10 mouse cellular contexts compared by ENCODE assay signal in the genomic region with DNA sequence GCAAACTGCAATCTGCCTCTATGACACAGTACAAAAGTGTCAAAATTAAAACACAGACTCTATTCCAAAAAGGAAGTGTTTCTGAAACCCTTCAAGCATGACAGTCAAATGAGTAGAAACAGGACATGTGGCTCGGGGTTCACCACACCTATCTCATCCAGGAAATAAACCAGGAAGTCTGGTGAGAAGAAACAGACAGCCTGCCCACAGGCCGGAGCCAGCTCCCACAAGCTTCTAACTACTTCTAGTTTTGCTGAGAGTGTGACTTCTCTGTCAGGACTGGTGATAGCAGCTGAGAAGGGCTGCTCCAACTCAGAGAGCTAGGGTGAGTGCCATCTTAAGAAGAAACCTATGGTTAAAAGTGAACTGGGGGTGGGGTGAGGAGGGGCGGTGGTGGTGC. TPM values are rescaled to one million over a fixed set of nuclear protein-coding genes. Genes with fewer than 3 reads are reported as not detected.
DNase-seq lines count a peak whose midpoint lies in the region; ATAC-seq lines count a peak whose summit lies in the region.
"Had no signal": no experiment of that assay in that cellular context is flagged by ENCODE, and none has a peak within 500 bp of the region (broad histone marks: within the 10 kb centered on the region; RNA-seq: fewer than 3 reads in every experiment).

No protein-coding gene starts in this region.

- H3K9me3 ChIP-seq in intestine, embryonic 15.5 days: no peaks in the 10 kb centered on the region
- H3K9me3 ChIP-seq in hindbrain, embryonic 10.5 days: no peaks in the 10 kb centered on the region

- H3K36me3 ChIP-seq in intestine, embryonic 15.5 days: 0 out of 2 replicates have a peak, but pooled peaks cover 2% of the 10 kb centered on the region
- H3K36me3 ChIP-seq in hindbrain, embryonic 10.5 days: peaks cover 25% of the 10 kb centered on the region

- no peaks in the 10 kb centered on the region for H3K27me3 ChIP-seq in intestine, embryonic 15.5 days (replicated peaks)
- no peaks in the 10 kb centered on the region for H3K27me3 ChIP-seq in hindbrain, embryonic 10.5 days (ENCODE audit: insufficient read depth, poor library complexity, severe bottlenecking)

- 0 out of 2 replicates have a peak, but pooled peaks have one; percentile 24 for ATAC-seq in intestine, embryonic 15.5 days
- ATAC-seq: forebrain, embryonic 14.5 days; hindbrain, postnatal 0 days had no signal

- H3K4me2 ChIP-seq in intestine, embryonic 15.5 days (replicated peaks): no peak overlapping the region

- no peak overlapping the region for H3K27ac ChIP-seq in intestine, embryonic 15.5 days
- no peak overlapping the region for H3K27ac ChIP-seq in hindbrain, embryonic 10.5 days
- H3K27ac ChIP-seq: hindbrain, postnatal 0 days had no signal

- H3K4me3 ChIP-seq in intestine, embryonic 15.5 days (replicated peaks): no peak overlapping the region
- H3K4me3 ChIP-seq in hindbrain, embryonic 10.5 days: no peak overlapping the region

- no peak overlapping the region for H3K9ac ChIP-seq in intestine, embryonic 15.5 days

- 36% methylated on average over 3 of the region's 3 CpGs for WGBS in intestine, embryonic 15.5 days
- 89% methylated on average over 3 of the region's 3 CpGs for WGBS in hindbrain, embryonic 10.5 days

- intact Hi-C loops in heart, postnatal 14 days (cut with DNase I): no loop called here

- 0 out of 2 replicates have a peak, but pooled peaks cover 5% of the 10 kb centered on the region for H3K4me1 ChIP-seq in intestine, embryonic 15.5 days (replicated peaks)
- H3K4me1 ChIP-seq in hindbrain, embryonic 10.5 days (replicated peaks): no peaks in the 10 kb centered on the region

- peak; percentile 93 for DNase-seq in heart, adult 11 months
- no peak for DNase-seq in heart, postnatal 14 days
- DNase-seq in A20 (ENCODE audit: low read depth, low spot score) (peak; percentile 71), MN1 (ENCODE audit: low spot score) (no peak)
- DNase-seq in monocyte, adult 2 months (ENCODE audit: low read depth in 1 of 2, low spot score in 2 of 2): peak; percentile 20 to 33
- DNase-seq in hindbrain, embryonic 10.5 days (ENCODE audit: low spot score): no peak
- no peak for DNase-seq in urinary bladder, adult 2 months (ENCODE audit: low spot score)

RNA-seq across cellular contexts. Expression of a gene that starts 14.4 kb away (rescaled TPM):
- 10 to 100 TPM; 15.1 to 17.1 TPM for total RNA-seq in heart, postnatal 14 days (2021)
- 78.4 and 88.6 TPM in 2 replicates for polyA plus RNA-seq in intestine, embryonic 15.5 days (2015; fragmentation: Nextera tagmentation; extraction: Ambion mirVana)
- 22.2 and 29.7 TPM in 2 replicates for polyA plus RNA-seq in hindbrain, embryonic 10.5 days (2016; fragmentation: Nextera tagmentation; extraction: Ambion mirVana)
- polyA plus RNA-seq in urinary bladder, adult 2 months (2012; rRNA removed): 16.5 and 22.0 TPM in 2 replicates

RNA-seq across cellular contexts. Expression of a gene that starts 38.7 kb away (rescaled TPM):
- total RNA-seq in heart, postnatal 14 days (2021): under 1 TPM in 1 of 2 experiments, not detected in 1; 0.61 TPM
- polyA plus RNA-seq in intestine, embryonic 15.5 days (2015; fragmentation: Nextera tagmentation; extraction: Ambion mirVana): 0.28 and 0.76 TPM in 2 replicates
- 0.05 and 0.85 TPM in 2 replicates for polyA plus RNA-seq in hindbrain, embryonic 10.5 days (2016; fragmentation: Nextera tagmentation; extraction: Ambion mirVana)
- 0.06 and 0.12 TPM in 2 replicates for polyA plus RNA-seq in urinary bladder, adult 2 months (2012; rRNA removed)

Comparison
In these comparisons a context has a peak if more than half of its experiments do, and no peak if none do; other contexts are left out.
1. DNase-seq: peak in heart, adult 11 months (single experiment), A20 (single experiment) and monocyte, adult 2 months (2 of 2); none in heart, postnatal 14 days (0 of 2), MN1 (single experiment), hindbrain, embryonic 10.5 days (single experiment) and urinary bladder, adult 2 months (single experiment).